Mouse (Mus musculus): ENCODE data around the gene Sbk1. TPM values are rescaled to one million over a fixed set of nuclear protein-coding genes. Genes with fewer than 3 reads are reported as not detected.

The Sbk1 gene
- total and polyA plus RNA-seq, 2 experiments from 2014 or later: 161 to 530 TPM

GRCm38 (mm10) chr7:126236083-126236793 lies 36.2 kb upstream of the Sbk1 start:
- Histone ChIP-seq H3K9me3 (ENCODE audit: low read length) (no peaks in the 10 kb centered on the region), H3K4me2 (ENCODE audit: low read depth, low read length) (no peak overlapping the region), H3K9ac (replicated peaks; ENCODE audit: low read length) (no peak overlapping the region), H3K27me3 (ENCODE audit: insufficient read depth, low read length) (no peaks in the 10 kb centered on the region), H3K36me3 (ENCODE audit: insufficient read depth, low read length) (no peaks in the 10 kb centered on the region), H3K4me3 (ENCODE audit: low read length) (no peak overlapping the region), H3K4me1 (ENCODE audit: insufficient read depth, low read length) (no peaks in the 10 kb centered on the region), H3K27ac (no peak overlapping the region)
- no peak for TF ChIP-seq CTCF (IDR thresholded peaks at IDR 0.05; ENCODE audit: low read depth)
- ATAC-seq: no peak
- WGBS: 55% methylated on average over 11 of the region's 11 CpGs
- no peak for DNase-seq (ENCODE audit: low spot score)

GRCm38 (mm10) chr7:126236794-126237192 lies 35.6 kb upstream of the Sbk1 start:
- no peak for DNase-seq (ENCODE audit: low spot score)
- no peaks in the 10 kb centered on the region for H3K27me3 ChIP-seq (ENCODE audit: insufficient read depth, low read length)
- no peak overlapping the region for H3K9ac ChIP-seq (replicated peaks; ENCODE audit: low read length)
- no peak overlapping the region for H3K27ac ChIP-seq
- 86% methylated on average over 5 of the region's 5 CpGs for WGBS
- no peaks in the 10 kb centered on the region for H3K36me3 ChIP-seq (ENCODE audit: insufficient read depth, low read length)
- H3K4me1 ChIP-seq (ENCODE audit: insufficient read depth, low read length): no peaks in the 10 kb centered on the region
- H3K9me3 ChIP-seq (ENCODE audit: low read length): no peaks in the 10 kb centered on the region
- no peak overlapping the region for H3K4me3 ChIP-seq (ENCODE audit: low read length)
- no peak overlapping the region for H3K4me2 ChIP-seq (ENCODE audit: low read depth, low read length)
- no peak for TF ChIP-seq CTCF (IDR thresholded peaks at IDR 0.05; ENCODE audit: low read depth)
- ATAC-seq: no peak

- H3K4me1 ChIP-seq (ENCODE audit: insufficient read depth, low read length): no peaks in the 10 kb centered on the region
- H3K27me3 ChIP-seq (ENCODE audit: insufficient read depth, low read length): no peaks in the 10 kb centered on the region
- ATAC-seq: no peak
- H3K4me3 ChIP-seq (ENCODE audit: low read length): no peak overlapping the region
- TF ChIP-seq CTCF (IDR thresholded peaks at IDR 0.05; ENCODE audit: low read depth): no peak
- no peaks in the 10 kb centered on the region for H3K36me3 ChIP-seq (ENCODE audit: insufficient read depth, low read length)
- H3K9me3 ChIP-seq (ENCODE audit: low read length): no peaks in the 10 kb centered on the region
- no peak overlapping the region for H3K4me2 ChIP-seq (ENCODE audit: low read depth, low read length)
- DNase-seq (ENCODE audit: low spot score): no peak
- no peak overlapping the region for H3K9ac ChIP-seq (replicated peaks; ENCODE audit: low read length)
- no peak overlapping the region for H3K27ac ChIP-seq
- 81% methylated on average over 14 of the region's 14 CpGs for WGBS
Observed at GRCm38 (mm10) chr7:126240814-126241360, 31.5 kb upstream of the Sbk1 start.

GRCm38 (mm10) chr7:126244168-126244750 lies 28.2 kb upstream of the Sbk1 start:
- H3K36me3 ChIP-seq (ENCODE audit: insufficient read depth, low read length): no peaks in the 10 kb centered on the region
- no peak for DNase-seq (ENCODE audit: low spot score)
- H3K27ac ChIP-seq: no peak overlapping the region
- no peak overlapping the region for H3K4me3 ChIP-seq (ENCODE audit: low read length)
- WGBS: 58% methylated on average over 6 of the region's 6 CpGs
- no peak overlapping the region for H3K9ac ChIP-seq (replicated peaks; ENCODE audit: low read length)
- H3K27me3 ChIP-seq (ENCODE audit: insufficient read depth, low read length): no peaks in the 10 kb centered on the region
- TF ChIP-seq CTCF (IDR thresholded peaks at IDR 0.05; ENCODE audit: low read depth): no peak
- no peaks in the 10 kb centered on the region for H3K9me3 ChIP-seq (ENCODE audit: low read length)
- no peak overlapping the region for H3K4me2 ChIP-seq (ENCODE audit: low read depth, low read length)
- H3K4me1 ChIP-seq (ENCODE audit: insufficient read depth, low read length): no peaks in the 10 kb centered on the region
- 0 out of 2 replicates have a peak, but pooled peaks have one; percentile 12 for ATAC-seq

- Histone ChIP-seq H3K4me3 (ENCODE audit: low read length) (no peak overlapping the region), H3K36me3 (ENCODE audit: insufficient read depth, low read length) (no peaks in the 10 kb centered on the region), H3K4me2 (ENCODE audit: low read depth, low read length) (peak overlapping the region; percentile 21; the same call in 1 of the 2 replicates), H3K9me3 (ENCODE audit: low read length) (no peaks in the 10 kb centered on the region), H3K27me3 (ENCODE audit: insufficient read depth, low read length) (no peaks in the 10 kb centered on the region), H3K27ac (no peak overlapping the region), H3K9ac (replicated peaks; ENCODE audit: low read length) (peak overlapping the region; percentile 5; the same call in 1 of the 2 replicates), H3K4me1 (ENCODE audit: insufficient read depth, low read length) (no peaks in the 10 kb centered on the region)
- WGBS: 6% methylated on average over 6 of the region's 6 CpGs
- peak; percentile 27 for TF ChIP-seq CTCF (IDR thresholded peaks at IDR 0.05; ENCODE audit: low read depth)
- DNase-seq (ENCODE audit: low spot score): peak; percentile 30
- ATAC-seq: peak; percentile 41
Observed at GRCm38 (mm10) chr7:126248088-126248487, 24.3 kb upstream of the Sbk1 start.

GRCm38 (mm10) chr7:126248641-126249141 lies 23.7 kb upstream of the Sbk1 start:
- Histone ChIP-seq H3K4me2 (ENCODE audit: low read depth, low read length) (peak overlapping the region; percentile 17; the same call in 1 of the 2 replicates), H3K9ac (replicated peaks; ENCODE audit: low read length) (no peak overlapping the region; the same call in 1 of the 2 replicates), H3K4me1 (ENCODE audit: insufficient read depth, low read length) (no peaks in the 10 kb centered on the region), H3K27me3 (ENCODE audit: insufficient read depth, low read length) (no peaks in the 10 kb centered on the region), H3K27ac (no peak overlapping the region), H3K36me3 (ENCODE audit: insufficient read depth, low read length) (no peaks in the 10 kb centered on the region), H3K4me3 (ENCODE audit: low read length) (no peak overlapping the region), H3K9me3 (ENCODE audit: low read length) (no peaks in the 10 kb centered on the region)
- ATAC-seq (no peak), DNase-seq (ENCODE audit: low spot score) (no peak)
- 53% methylated on average over 17 of the region's 17 CpGs for WGBS
- TF ChIP-seq CTCF (IDR thresholded peaks at IDR 0.05; ENCODE audit: low read depth): no peak
